Mouse (Mus musculus) liver, postnatal 0 days (tissue): Measurements from ENCODE around the gene Drg2.

ENCODE experiments used
- CTCF ChIP-seq: sonication (generic); IDR thresholded peaks from 2 replicates; pipeline ENCODE4 v1.5.1; 2016; ENCODE audit warnings: antibody characterized with exemption, low read depth
- EP300 ChIP-seq: IDR thresholded peaks from 2 replicates; pipeline ENCODE4 v1.6.1; 2016; ENCODE audit warnings: antibody characterized with exemption, low read depth, mild to moderate bottlenecking

- no peak for TF ChIP-seq CTCF
- TF ChIP-seq EP300, result no peak
Observed at GRCm38 (mm10) chr11:60436618-60437017, 17.8 kb upstream of the Drg2 start.
